Mouse (Mus musculus) liver, embryonic 14.5 days (tissue): ENCODE data around the gene Olfr148.

Experiments used
- CTCF ChIP-seq: IDR thresholded peaks from 2 replicates; pipeline ENCODE4 v1.5.1; 2016; ENCODE audit warnings: antibody characterized with exemption, low read depth, control low read depth
- EP300 ChIP-seq: IDR thresholded peaks from 2 replicates; pipeline ENCODE4 v1.6.1; 2016; ENCODE audit warnings: antibody characterized with exemption, low read depth

DNA sequence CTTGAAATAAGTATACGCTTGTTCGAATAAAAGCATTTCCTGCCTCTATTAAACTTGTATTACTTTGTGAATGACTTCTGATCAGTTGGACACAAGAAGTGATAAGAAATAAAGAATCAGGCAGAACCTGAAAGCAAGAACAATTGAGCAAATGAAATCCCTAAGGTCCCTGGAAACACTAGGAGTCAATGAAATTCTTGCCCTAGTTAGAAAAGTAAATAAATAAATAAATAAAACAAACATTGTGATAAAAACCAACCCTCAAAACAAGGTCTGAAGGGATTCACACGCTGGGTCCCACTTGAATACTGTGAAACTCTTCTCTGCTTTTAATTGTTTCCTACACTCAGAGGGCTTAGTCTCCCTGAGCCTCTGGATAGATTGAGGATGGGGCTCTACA lies at the start of gene Olfr148:
- TF ChIP-seq CTCF (no peak), EP300 (no peak)
